Mouse (Mus musculus) embryo, embryonic 10.5 days (tissue): ENCODE data around the gene Klhl2.

Experiments
- DNase-seq: peaks from one replicate; pipeline ENCODE4 v3.0.0-alpha.2; 2015; ENCODE audit warnings: low spot score

Gene Klhl2

GRCm38 (mm10) chr8:64849897-64850541, at the start of gene Klhl2:
Klhl2 (minus strand) TSS chr8:64850017.
- peak; percentile 82 for DNase-seq

- DNase-seq: peak; percentile 35
Observed at GRCm38 (mm10) chr8:64898710-64899109, 48.9 kb upstream of the Klhl2 start.

- DNase-seq: no peak
Observed at GRCm38 (mm10) chr8:64896731-64897130, 46.9 kb upstream of the Klhl2 start.

DNA sequence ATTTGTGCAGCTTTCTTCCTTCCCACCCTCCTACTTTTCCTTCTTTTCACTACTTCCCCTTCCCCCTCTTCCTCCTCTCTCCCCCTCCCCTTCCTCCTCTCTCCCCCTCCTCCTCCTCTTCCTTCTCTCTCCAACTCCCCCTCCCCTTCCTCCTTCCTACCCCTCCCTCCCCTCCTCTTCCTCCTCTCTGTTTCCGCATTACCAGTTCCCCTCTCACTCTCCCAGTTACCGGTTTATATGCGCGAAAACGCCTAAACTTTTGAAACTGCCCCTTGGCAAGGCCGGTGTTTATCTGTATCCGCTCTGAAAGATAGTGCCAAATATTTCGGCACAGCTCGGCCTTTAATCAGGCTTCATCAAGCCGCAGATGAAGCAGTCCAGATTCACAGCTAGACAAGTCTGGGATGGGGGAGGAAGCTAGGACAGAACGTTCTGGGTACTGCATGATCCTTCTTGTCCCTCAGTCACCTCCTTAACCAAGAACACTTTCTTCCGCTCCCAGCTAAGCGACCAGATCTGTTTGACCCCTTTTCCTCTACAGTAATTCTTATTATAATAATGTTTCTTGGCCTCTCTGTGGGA, 30.9 kb upstream of the Klhl2 start:
- no peak for DNase-seq

DNA sequence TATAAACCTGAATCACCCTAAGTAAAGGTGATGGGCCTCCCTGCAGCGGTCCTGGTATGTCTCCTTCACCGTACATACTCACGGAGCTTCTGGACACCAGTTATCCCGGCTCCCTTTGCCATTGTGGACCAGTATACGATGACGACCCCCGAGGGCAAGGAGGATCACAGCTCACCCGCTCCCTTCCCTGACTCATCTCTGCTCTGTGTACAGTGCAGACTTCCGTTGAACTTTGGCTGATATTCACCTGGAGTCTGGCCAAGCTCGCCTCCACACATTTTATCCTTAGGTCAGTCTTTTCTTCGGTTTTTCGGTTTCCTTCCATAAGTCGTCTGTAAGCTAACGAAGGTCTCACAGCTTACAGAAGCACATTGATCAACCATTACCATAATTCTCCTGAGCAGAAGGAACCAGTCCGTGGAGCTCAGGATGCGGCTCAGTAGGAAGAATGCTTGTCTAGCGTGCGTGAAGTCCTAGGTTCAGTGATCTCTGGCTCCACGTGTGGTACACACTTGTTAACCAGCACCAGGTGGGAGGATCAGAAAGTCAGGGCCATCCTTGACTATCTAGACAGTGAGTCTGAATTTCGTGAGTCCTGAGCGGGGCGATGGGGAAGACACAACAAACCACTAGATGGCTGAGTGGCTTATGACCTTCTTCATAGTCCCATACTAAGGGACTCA, 28.0 kb upstream of the Klhl2 start:
- no peak for DNase-seq

DNA sequence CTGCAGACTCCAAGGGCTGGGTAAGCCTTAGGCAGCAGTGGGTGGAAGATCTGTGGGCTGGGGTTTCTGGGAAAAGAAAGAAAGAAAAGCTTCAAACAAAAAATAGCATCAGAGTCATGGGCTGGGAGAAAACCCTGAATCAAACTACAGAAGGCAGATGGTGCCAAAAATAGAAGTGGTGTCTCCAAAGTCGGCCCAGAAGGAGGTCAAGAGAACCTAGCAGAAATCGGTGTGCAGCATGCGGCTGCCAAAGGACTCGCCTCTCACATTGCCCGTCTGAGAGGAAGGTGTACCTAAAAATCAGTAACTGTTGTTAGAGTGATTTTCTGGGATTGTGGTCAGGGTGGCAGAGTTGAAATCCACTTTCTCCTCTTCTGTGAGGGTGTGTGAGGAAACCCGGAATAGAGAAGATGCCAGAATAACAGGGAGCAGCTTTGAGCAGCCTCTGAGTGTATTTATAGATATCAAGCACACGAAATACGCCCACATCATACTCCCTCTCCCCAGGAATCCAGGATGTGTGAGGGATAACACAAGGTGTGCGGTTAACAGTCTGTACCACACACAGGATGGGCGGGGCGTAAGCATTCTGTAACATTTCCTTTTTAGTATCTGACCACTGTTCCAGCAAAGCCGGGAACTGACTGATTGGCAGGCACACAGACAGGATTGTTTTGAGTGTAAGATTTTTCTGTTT, 21.8 kb upstream of the Klhl2 start:
- no peak for DNase-seq

GRCm38 (mm10) chr8:64870218-64870617, 20.4 kb upstream of the Klhl2 start:
- DNase-seq: no peak

- DNase-seq: peak; percentile 54
Observed at GRCm38 (mm10) chr8:64849091-64849896, 523 bp downstream of the Klhl2 start.

DNA sequence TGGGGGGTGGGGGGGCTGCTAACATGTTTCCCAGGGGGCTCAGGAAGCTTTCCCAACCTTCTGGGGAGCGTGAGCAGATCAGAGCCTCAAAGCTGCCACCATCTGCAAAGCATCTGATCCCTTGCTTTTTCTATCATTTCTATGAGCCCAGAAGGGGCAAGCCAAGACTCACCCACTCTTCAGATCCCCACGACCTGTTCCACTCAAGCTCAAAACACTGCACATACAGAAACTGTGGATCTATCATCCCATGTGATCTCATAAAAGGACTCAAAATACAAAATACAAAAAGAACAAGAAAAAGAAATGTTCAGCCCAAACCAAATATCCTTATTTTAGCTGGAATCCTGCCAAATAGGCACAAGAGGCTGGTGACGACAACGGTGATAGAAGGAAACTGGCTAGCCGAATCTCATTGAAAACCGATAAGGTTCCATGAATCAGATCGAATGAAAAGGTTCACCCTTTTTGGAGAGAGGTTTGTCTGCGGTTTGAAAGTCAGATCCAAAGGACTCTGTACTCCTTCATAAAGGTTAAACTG, 1.5 kb downstream of the Klhl2 start:
- peak; percentile 31 for DNase-seq

DNA sequence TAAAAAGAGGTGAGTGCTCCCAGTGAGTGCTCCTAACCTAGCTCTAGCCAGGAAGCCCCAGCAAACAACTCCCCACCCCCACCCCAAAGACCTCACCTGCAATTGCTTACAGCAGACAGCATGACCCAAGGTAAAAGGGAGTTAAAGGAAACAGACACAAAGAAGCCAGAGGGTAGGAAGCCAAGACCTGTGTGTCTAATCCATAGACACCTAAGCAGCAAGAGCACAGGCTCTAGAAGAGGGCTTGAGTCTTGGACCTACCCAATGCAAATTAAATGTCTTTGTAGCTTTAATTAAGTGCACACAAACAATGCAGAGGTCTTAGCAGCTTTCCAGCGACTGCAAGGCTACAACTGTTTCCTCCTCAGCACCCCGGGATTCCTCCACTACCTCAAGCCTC, 2.2 kb downstream of the Klhl2 start:
- DNase-seq: no peak

- no peak for DNase-seq
Observed at GRCm38 (mm10) chr8:64847241-64847640, 2.6 kb downstream of the Klhl2 start.

GRCm38 (mm10) chr8:64845314-64845713, 4.5 kb downstream of the Klhl2 start:
- DNase-seq: no peak

DNA sequence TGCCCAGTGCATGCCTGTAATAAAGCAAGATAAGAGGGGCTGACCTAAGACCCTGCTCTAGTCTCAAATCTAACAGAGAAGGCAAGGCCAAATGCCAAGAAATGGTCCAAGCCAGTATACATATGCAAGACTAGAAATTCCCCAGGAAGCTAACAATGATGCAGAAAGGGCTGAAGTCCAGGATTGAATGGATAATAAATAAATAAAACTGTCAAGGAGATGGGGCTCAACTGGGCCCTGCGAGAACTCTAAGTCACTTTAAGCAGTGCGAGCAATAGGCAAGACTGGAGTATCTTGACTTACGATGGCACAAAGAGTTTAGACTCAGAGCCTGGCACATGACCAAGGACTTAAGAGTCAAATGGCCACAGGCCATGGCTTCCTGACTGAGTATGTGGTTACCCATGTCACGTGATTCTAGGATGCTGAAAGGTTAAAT, 5.8 kb downstream of the Klhl2 start:
- no peak for DNase-seq

GRCm38 (mm10) chr8:64843168-64843567, 6.6 kb downstream of the Klhl2 start:
- DNase-seq: no peak

- no peak for DNase-seq
Observed at GRCm38 (mm10) chr8:64841747-64842406, 7.9 kb downstream of the Klhl2 start.

DNA sequence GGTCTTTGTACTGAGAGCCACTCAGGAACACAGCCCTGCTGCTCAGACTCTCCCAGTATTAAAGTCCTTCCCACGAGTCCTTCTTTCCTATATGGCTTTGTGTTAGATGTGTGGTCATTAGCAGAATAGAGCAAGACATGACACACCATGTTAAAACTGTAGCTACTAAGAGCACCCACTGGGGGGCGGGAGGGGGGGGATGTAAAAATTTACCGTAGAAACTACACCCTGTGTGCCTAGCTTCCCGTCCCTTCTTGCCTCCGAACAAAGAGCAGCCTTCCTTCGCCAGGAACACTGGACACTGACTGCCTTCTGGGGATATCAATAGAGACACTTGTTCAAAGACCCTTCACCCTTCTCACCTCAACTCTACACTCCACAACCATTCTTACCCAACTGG, 10.2 kb downstream of the Klhl2 start:
- DNase-seq: no peak

DNA sequence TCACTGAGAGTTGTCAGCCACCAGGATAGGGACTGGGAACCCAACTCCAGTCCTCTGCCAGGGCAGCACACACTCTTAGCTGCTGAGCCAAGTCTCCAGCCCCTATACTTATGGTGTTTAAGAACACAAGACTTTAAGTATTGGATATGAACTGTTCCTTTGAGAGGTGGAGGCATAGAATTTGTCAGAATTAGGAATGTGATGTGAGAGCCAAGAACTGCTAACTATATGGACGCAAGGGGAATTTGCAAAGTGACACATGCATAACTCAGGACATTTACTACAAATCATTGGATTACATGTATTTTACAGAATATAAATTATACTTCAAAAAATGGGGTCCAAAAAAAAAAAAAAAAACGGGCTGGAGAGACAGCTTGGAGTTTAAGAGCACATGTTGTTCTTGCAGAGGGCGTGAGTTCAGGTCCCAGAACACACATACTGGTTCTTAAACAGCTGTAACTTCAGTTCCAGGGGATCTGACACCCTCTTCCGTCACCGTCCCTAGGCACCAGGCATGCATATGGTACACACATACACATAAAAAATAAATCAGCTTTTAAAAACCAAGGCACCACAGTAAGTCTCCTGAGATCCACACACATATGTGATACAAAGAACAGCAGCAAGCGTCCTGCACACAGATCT, 14.2 kb downstream of the Klhl2 start:
- no peak for DNase-seq

GRCm38 (mm10) chr8:64834071-64834877, 15.5 kb downstream of the Klhl2 start:
- DNase-seq: peak; percentile 53

GRCm38 (mm10) chr8:64832581-64833135, 17.2 kb downstream of the Klhl2 start:
- DNase-seq: no peak
